Mouse (Mus musculus): Measurements from ENCODE around the gene Mycl. TPM values are rescaled to one million over a fixed set of nuclear protein-coding genes. Genes with fewer than 3 reads are reported as not detected.
"Not testable (repeated sequence)": the region's sequence is repeated elsewhere in the genome, so short reads cannot be mapped to it uniquely, and the experiment has no call there.

Mycl gene
- polyA plus RNA-seq, 1 experiment from 2014 or later: 21.3 TPM

- H3K9ac ChIP-seq: no peak overlapping the region
- WGBS: 78% methylated on average over 3 of the region's 3 CpGs
- H3K9me3 ChIP-seq: no peaks in the 10 kb centered on the region
- H3K4me3 ChIP-seq (replicated peaks): no peak overlapping the region
- H3K4me2 ChIP-seq: no peak overlapping the region
- ATAC-seq (ENCODE audit: insufficient read depth, low FRiP score, low read depth): no peak
- no peak overlapping the region for H3K27ac ChIP-seq
- no peaks in the 10 kb centered on the region for H3K36me3 ChIP-seq
- H3K4me1 ChIP-seq: no peaks in the 10 kb centered on the region
- H3K27me3 ChIP-seq (replicated peaks): peaks cover 12% of the 10 kb centered on the region
Measured at GRCm38 (mm10) chr4:122982537-122982936, 12.9 kb upstream of the Mycl start.

GRCm38 (mm10) chr4:122983486-122984261 is 11.8 kb upstream of the Mycl start:
- Histone ChIP-seq H3K4me2 (peak overlapping the region; percentile 25), H3K27ac (no peak overlapping the region), H3K27me3 (replicated peaks) (peaks cover 12% of the 10 kb centered on the region), H3K4me3 (replicated peaks) (0 out of 2 replicates have a peak overlapping the region, but pooled peaks have one; percentile 1), H3K9ac (no peak overlapping the region), H3K9me3 (no peaks in the 10 kb centered on the region), H3K36me3 (no peaks in the 10 kb centered on the region), H3K4me1 (no peaks in the 10 kb centered on the region)
- ATAC-seq (ENCODE audit: insufficient read depth, low FRiP score, low read depth): no peak
- WGBS: 26% methylated on average over 17 of the region's 17 CpGs

- Histone ChIP-seq H3K27me3 (replicated peaks) (peaks cover 12% of the 10 kb centered on the region), H3K4me2 (no peak overlapping the region), H3K9me3 (no peaks in the 10 kb centered on the region), H3K4me3 (replicated peaks) (no peak overlapping the region), H3K27ac (no peak overlapping the region), H3K9ac (no peak overlapping the region), H3K4me1 (no peaks in the 10 kb centered on the region), H3K36me3 (no peaks in the 10 kb centered on the region)
- 26% methylated on average over 8 of the region's 8 CpGs for WGBS
- ATAC-seq (ENCODE audit: insufficient read depth, low FRiP score, low read depth): peak; percentile 79
Measured at GRCm38 (mm10) chr4:122985110-122985509, 10.3 kb upstream of the Mycl start.

GRCm38 (mm10) chr4:122987421-122987820 is 8.0 kb upstream of the Mycl start:
- no peak for ATAC-seq (ENCODE audit: insufficient read depth, low FRiP score, low read depth)
- Histone ChIP-seq H3K4me3 (replicated peaks) (no peak overlapping the region), H3K27me3 (replicated peaks) (peaks cover 12% of the 10 kb centered on the region), H3K36me3 (no peaks in the 10 kb centered on the region), H3K9ac (no peak overlapping the region), H3K4me2 (no peak overlapping the region), H3K4me1 (no peaks in the 10 kb centered on the region), H3K27ac (no peak overlapping the region), H3K9me3 (no peaks in the 10 kb centered on the region)
- WGBS: 54% methylated on average over 4 of the region's 4 CpGs

- not testable (repeated sequence) for H3K9me3 ChIP-seq; H3K4me1 ChIP-seq; H3K27ac ChIP-seq; H3K9ac ChIP-seq; H3K36me3 ChIP-seq; H3K4me3 ChIP-seq (replicated peaks); H3K4me2 ChIP-seq; ATAC-seq (ENCODE audit: insufficient read depth, low FRiP score, low read depth)
- WGBS: 56% methylated on average over 3 of the region's 3 CpGs
- peaks cover 12% of the 10 kb centered on the region for H3K27me3 ChIP-seq (replicated peaks)
Measured at GRCm38 (mm10) chr4:122988004-122988403, 7.4 kb upstream of the Mycl start.

GRCm38 (mm10) chr4:122991177-122991576 is 4.3 kb upstream of the Mycl start:
- 68% methylated on average over 1 of the region's 1 CpGs for WGBS
- H3K27me3 ChIP-seq (replicated peaks): no peaks in the 10 kb centered on the region
- H3K4me1 ChIP-seq: no peaks in the 10 kb centered on the region
- no peak overlapping the region for H3K4me3 ChIP-seq (replicated peaks)
- no peaks in the 10 kb centered on the region for H3K36me3 ChIP-seq
- no peak overlapping the region for H3K27ac ChIP-seq
- no peak for ATAC-seq (ENCODE audit: insufficient read depth, low FRiP score, low read depth)
- no peaks in the 10 kb centered on the region for H3K9me3 ChIP-seq
- no peak overlapping the region for H3K9ac ChIP-seq
- no peak overlapping the region for H3K4me2 ChIP-seq

GRCm38 (mm10) chr4:122992276-122992675 is 3.2 kb upstream of the Mycl start:
- Histone ChIP-seq H3K4me3 (replicated peaks) (no peak overlapping the region), H3K27ac (no peak overlapping the region), H3K4me1 (peaks cover 9% of the 10 kb centered on the region; the same call in 1 of the 2 replicates), H3K9me3 (no peaks in the 10 kb centered on the region), H3K4me2 (no peak overlapping the region), H3K9ac (no peak overlapping the region), H3K27me3 (replicated peaks) (no peaks in the 10 kb centered on the region), H3K36me3 (no peaks in the 10 kb centered on the region)
- WGBS: 59% methylated on average over 3 of the region's 3 CpGs
- ATAC-seq (ENCODE audit: insufficient read depth, low FRiP score, low read depth): no peak

- Histone ChIP-seq H3K27me3 (replicated peaks) (peaks cover 7% of the 10 kb centered on the region; the same call in 1 of the 2 replicates), H3K9me3 (no peaks in the 10 kb centered on the region), H3K4me2 (peak overlapping the region; percentile 98), H3K36me3 (no peaks in the 10 kb centered on the region), H3K4me3 (replicated peaks) (peak overlapping the region; percentile 77), H3K4me1 (peaks cover 12% of the 10 kb centered on the region; the same call in 1 of the 2 replicates), H3K9ac (peak overlapping the region; percentile 71), H3K27ac (peak overlapping the region; percentile 91)
- under 1% methylated on average over 32 of the region's 32 CpGs for WGBS
- no peak; the same call in 1 of the 2 replicates for ATAC-seq (ENCODE audit: insufficient read depth, low FRiP score, low read depth)
Measured at GRCm38 (mm10) chr4:122996221-122996617, 767 bp downstream of the Mycl start.

- WGBS: under 1% methylated on average over 47 of the region's 47 CpGs
- H3K36me3 ChIP-seq: no peaks in the 10 kb centered on the region
Measured at GRCm38 (mm10) chr4:122996618-122997381, 1.3 kb downstream of the Mycl start.

GRCm38 (mm10) chr4:122998537-122999262 is 3.2 kb downstream of the Mycl start:
- Histone ChIP-seq H3K4me2 (peak overlapping the region; percentile 98), H3K4me3 (replicated peaks) (peak overlapping the region; percentile 77), H3K27ac (0 out of 2 replicates have a peak overlapping the region, but pooled peaks have one; percentile 16), H3K4me1 (peaks cover 12% of the 10 kb centered on the region; the same call in 1 of the 2 replicates), H3K9me3 (no peaks in the 10 kb centered on the region), H3K36me3 (no peaks in the 10 kb centered on the region), H3K9ac (no peak overlapping the region), H3K27me3 (replicated peaks) (peaks cover 7% of the 10 kb centered on the region; the same call in 1 of the 2 replicates)
- peak; percentile 21; the same call in 1 of the 2 replicates for ATAC-seq (ENCODE audit: insufficient read depth, low FRiP score, low read depth)
- WGBS: 28% methylated on average over 12 of the region's 12 CpGs

More at GRCm38 (mm10) chr4:122996618-122997381, 1.3 kb downstream of the Mycl start:
- ATAC-seq (ENCODE audit: insufficient read depth, low FRiP score, low read depth): 0 out of 2 replicates have a peak, but pooled peaks have one; percentile 17
- Histone ChIP-seq H3K27ac (peak overlapping the region; percentile 91), H3K4me1 (peaks cover 12% of the 10 kb centered on the region; the same call in 1 of the 2 replicates), H3K9me3 (no peaks in the 10 kb centered on the region), H3K4me3 (replicated peaks) (peak overlapping the region; percentile 77), H3K9ac (peak overlapping the region; percentile 71; the same call in 1 of the 2 replicates), H3K4me2 (peak overlapping the region; percentile 98), H3K27me3 (replicated peaks) (peaks cover 7% of the 10 kb centered on the region; the same call in 1 of the 2 replicates)

- Histone ChIP-seq H3K4me2 (peak overlapping the region; percentile 98), H3K27ac (no peak overlapping the region), H3K27me3 (replicated peaks) (peaks cover 7% of the 10 kb centered on the region; the same call in 1 of the 2 replicates), H3K4me3 (replicated peaks) (0 out of 2 replicates have a peak overlapping the region, but pooled peaks have one; percentile 77), H3K9ac (no peak overlapping the region), H3K4me1 (peaks cover 12% of the 10 kb centered on the region; the same call in 1 of the 2 replicates), H3K36me3 (no peaks in the 10 kb centered on the region), H3K9me3 (no peaks in the 10 kb centered on the region)
- 28% methylated on average over 4 of the region's 4 CpGs for WGBS
- ATAC-seq (ENCODE audit: insufficient read depth, low FRiP score, low read depth): no peak
Measured at GRCm38 (mm10) chr4:122999263-122999691, 3.8 kb downstream of the Mycl start.
